Mouse (Mus musculus): ENCODE measurements at regions not wholly inside any gene's neighbourhood (a gene's known extent, or its start where the extent isn't known, plus 50 kb on each side); places are given as distances from the start of the nearest gene placed in this dataset.

- ATAC-seq (no peak), DNase-seq (ENCODE audit: low spot score) (no peak)
- Histone ChIP-seq H3K4me2 (ENCODE audit: low read depth, low read length) (no peak overlapping the region), H3K9me3 (ENCODE audit: low read length) (no peaks in the 10 kb centered on the region), H3K27ac (no peak overlapping the region), H3K36me3 (ENCODE audit: insufficient read depth, low read length) (no peaks in the 10 kb centered on the region), H3K4me3 (ENCODE audit: low read length) (no peak overlapping the region), H3K4me1 (ENCODE audit: insufficient read depth, low read length) (peaks cover 3% of the 10 kb centered on the region; the same call in 1 of the 2 replicates), H3K9ac (replicated peaks; ENCODE audit: low read length) (no peak overlapping the region), H3K27me3 (ENCODE audit: insufficient read depth, low read length) (no peaks in the 10 kb centered on the region)
- WGBS, result 57% methylated on average over 5 of the region's 5 CpGs
- no peak for TF ChIP-seq CTCF (IDR thresholded peaks at IDR 0.05; ENCODE audit: low read depth)
Measured at GRCm38 (mm10) chr9:115764136-115764535, 145.1 kb upstream of the Gadl1 start.

GRCm38 (mm10) chr9:115766471-115766870 lies 142.8 kb upstream of the Gadl1 start:
- no peak for TF ChIP-seq CTCF (IDR thresholded peaks at IDR 0.05; ENCODE audit: low read depth)
- H3K4me3 ChIP-seq (ENCODE audit: low read length), result no peak overlapping the region
- H3K36me3 ChIP-seq (ENCODE audit: insufficient read depth, low read length), result no peaks in the 10 kb centered on the region
- 53% methylated on average over 6 of the region's 6 CpGs for WGBS
- no peak overlapping the region for H3K27ac ChIP-seq
- ATAC-seq (no peak), DNase-seq (ENCODE audit: low spot score) (no peak)
- H3K27me3 ChIP-seq (ENCODE audit: insufficient read depth, low read length), result no peaks in the 10 kb centered on the region
- no peak overlapping the region for H3K4me2 ChIP-seq (ENCODE audit: low read depth, low read length)
- H3K9ac ChIP-seq (replicated peaks; ENCODE audit: low read length), result no peak overlapping the region
- peaks cover under 1% of the 10 kb centered on the region; the same call in 1 of the 2 replicates for H3K4me1 ChIP-seq (ENCODE audit: insufficient read depth, low read length)
- no peaks in the 10 kb centered on the region for H3K9me3 ChIP-seq (ENCODE audit: low read length)

GRCm38 (mm10) chr9:115775112-115775511 lies 134.1 kb upstream of the Gadl1 start:
- H3K4me2 ChIP-seq (ENCODE audit: low read depth, low read length), result no peak overlapping the region
- H3K9ac ChIP-seq (replicated peaks; ENCODE audit: low read length), result 0 out of 2 replicates have a peak overlapping the region, but pooled peaks have one; percentile 30
- TF ChIP-seq CTCF (IDR thresholded peaks at IDR 0.05; ENCODE audit: low read depth), result no peak
- H3K9me3 ChIP-seq (ENCODE audit: low read length), result no peaks in the 10 kb centered on the region
- no peaks in the 10 kb centered on the region for H3K36me3 ChIP-seq (ENCODE audit: insufficient read depth, low read length)
- DNase-seq (ENCODE audit: low spot score), result no peak
- no peak overlapping the region for H3K4me3 ChIP-seq (ENCODE audit: low read length)
- 61% methylated on average over 8 of the region's 8 CpGs for WGBS
- peak overlapping the region; percentile 36; the same call in 1 of the 2 replicates for H3K27ac ChIP-seq
- no peaks in the 10 kb centered on the region for H3K4me1 ChIP-seq (ENCODE audit: insufficient read depth, low read length)
- H3K27me3 ChIP-seq (ENCODE audit: insufficient read depth, low read length), result no peaks in the 10 kb centered on the region
- no peak for ATAC-seq

- TF ChIP-seq CTCF (IDR thresholded peaks at IDR 0.05; ENCODE audit: low read depth), result no peak
- Histone ChIP-seq H3K27me3 (ENCODE audit: insufficient read depth, low read length) (no peaks in the 10 kb centered on the region), H3K9ac (replicated peaks; ENCODE audit: low read length) (no peak overlapping the region), H3K4me3 (ENCODE audit: low read length) (no peak overlapping the region), H3K4me1 (ENCODE audit: insufficient read depth, low read length) (no peaks in the 10 kb centered on the region), H3K9me3 (ENCODE audit: low read length) (no peaks in the 10 kb centered on the region), H3K4me2 (ENCODE audit: low read depth, low read length) (no peak overlapping the region), H3K36me3 (ENCODE audit: insufficient read depth, low read length) (no peaks in the 10 kb centered on the region), H3K27ac (0 out of 2 replicates have a peak overlapping the region, but pooled peaks have one; percentile 2)
- ATAC-seq (no peak), DNase-seq (ENCODE audit: low spot score) (peak; percentile 33)
- 51% methylated on average over 7 of the region's 7 CpGs for WGBS
Measured at GRCm38 (mm10) chr9:115775858-115776257, 133.4 kb upstream of the Gadl1 start.

- Histone ChIP-seq H3K27me3 (ENCODE audit: insufficient read depth, low read length) (no peaks in the 10 kb centered on the region), H3K9ac (replicated peaks; ENCODE audit: low read length) (no peak overlapping the region), H3K27ac (no peak overlapping the region), H3K4me2 (ENCODE audit: low read depth, low read length) (no peak overlapping the region), H3K4me3 (ENCODE audit: low read length) (no peak overlapping the region), H3K4me1 (ENCODE audit: insufficient read depth, low read length) (no peaks in the 10 kb centered on the region), H3K9me3 (ENCODE audit: low read length) (no peaks in the 10 kb centered on the region), H3K36me3 (ENCODE audit: insufficient read depth, low read length) (no peaks in the 10 kb centered on the region)
- WGBS, result 88% methylated on average over 9 of the region's 9 CpGs
- no peak for DNase-seq (ENCODE audit: low spot score)
- no peak for ATAC-seq
- peak; percentile 11 for TF ChIP-seq CTCF (IDR thresholded peaks at IDR 0.05; ENCODE audit: low read depth)
Measured at GRCm38 (mm10) chr9:115777097-115777864, 132.0 kb upstream of the Gadl1 start.

- Histone ChIP-seq H3K4me1 (ENCODE audit: insufficient read depth, low read length) (no peaks in the 10 kb centered on the region), H3K36me3 (ENCODE audit: insufficient read depth, low read length) (no peaks in the 10 kb centered on the region), H3K9ac (replicated peaks; ENCODE audit: low read length) (no peak overlapping the region), H3K27me3 (ENCODE audit: insufficient read depth, low read length) (no peaks in the 10 kb centered on the region), H3K9me3 (ENCODE audit: low read length) (no peaks in the 10 kb centered on the region), H3K4me3 (ENCODE audit: low read length) (no peak overlapping the region), H3K4me2 (ENCODE audit: low read depth, low read length) (no peak overlapping the region), H3K27ac (no peak overlapping the region)
- no peak for ATAC-seq
- no peak for DNase-seq (ENCODE audit: low spot score)
- no peak for TF ChIP-seq CTCF (IDR thresholded peaks at IDR 0.05; ENCODE audit: low read depth)
- WGBS, result 66% methylated on average over 5 of the region's 5 CpGs
Measured at GRCm38 (mm10) chr9:115778862-115779261, 130.4 kb upstream of the Gadl1 start.

GRCm38 (mm10) chr9:115799330-115799729 lies 109.9 kb upstream of the Gadl1 start:
- no peak for ATAC-seq
- Histone ChIP-seq H3K4me2 (ENCODE audit: low read depth, low read length) (no peak overlapping the region), H3K4me3 (ENCODE audit: low read length) (no peak overlapping the region), H3K4me1 (ENCODE audit: insufficient read depth, low read length) (no peaks in the 10 kb centered on the region), H3K9ac (replicated peaks; ENCODE audit: low read length) (no peak overlapping the region), H3K36me3 (ENCODE audit: insufficient read depth, low read length) (no peaks in the 10 kb centered on the region), H3K9me3 (ENCODE audit: low read length) (no peaks in the 10 kb centered on the region), H3K27ac (no peak overlapping the region), H3K27me3 (ENCODE audit: insufficient read depth, low read length) (no peaks in the 10 kb centered on the region)
- DNase-seq (ENCODE audit: low spot score), result no peak
- TF ChIP-seq CTCF (IDR thresholded peaks at IDR 0.05; ENCODE audit: low read depth), result no peak
- 68% methylated on average over 3 of the region's 3 CpGs for WGBS

Measured in hindbrain, postnatal 0 days (tissue).